Mouse (Mus musculus) adrenal gland (tissue): ENCODE results near the gene Amfr.

ENCODE experiments used
- intact Hi-C: fragments of 180-260 bp; cut with DNase I; formaldehyde crosslinking; loops from one replicate; pipeline ENCODE4 v1.15.1; 2025
- microRNA-seq, 2 experiments: library from miRNA; unstranded; fragments of <30 nt; microRNA quantifications; one replicate each; pipeline ENCODE4; 2019

The Amfr gene

GRCm38 (mm10) chr8:93940542-93941423, 71.9 kb downstream of the Amfr start:
- intact Hi-C loops, result no loop called here

GRCm38 (mm10) chr8:93938193-93938592, 74.4 kb downstream of the Amfr start:
- intact Hi-C loops, result no loop called here

- intact Hi-C loops, result loop anchor here (2.0 to 5.0 kb wide), 2 partner anchors 270 to 341 kb away; no protein-coding TSS in a partner anchor
Observed at GRCm38 (mm10) chr8:93933288-93933687, 79.4 kb downstream of the Amfr start.

GRCm38 (mm10) chr8:93932873-93933272, 79.8 kb downstream of the Amfr start:
- intact Hi-C loops, result loop anchor here (2.0 to 5.0 kb wide), 2 partner anchors 270 to 341 kb away; no protein-coding TSS in a partner anchor

GRCm38 (mm10) chr8:93931336-93931735, 81.3 kb downstream of the Amfr start:
- intact Hi-C loops, result loop anchor here (5.0 kb wide), 1 partner anchor 339 kb away; no protein-coding TSS in a partner anchor

GRCm38 (mm10) chr8:93929233-93929632, 83.4 kb downstream of the Amfr start:
- intact Hi-C loops, result no loop called here

GRCm38 (mm10) chr8:93925513-93925912, 87.1 kb downstream of the Amfr start:
- intact Hi-C loops, result no loop called here

GRCm38 (mm10) chr8:93923897-93924334, 88.7 kb downstream of the Amfr start:
- intact Hi-C loops, result no loop called here

Small RNA genes lying within 50 kb of the gene (microRNA-seq; reads per million reads assigned to microRNA genes)
- gene Gm24159, result 0 reads per million in 2 experiments
